Mouse (Mus musculus) ES-Bruce4 (cell line): ENCODE results near the gene Nrarp. TPM values are rescaled to one million over a fixed set of nuclear protein-coding genes. Genes with fewer than 3 reads are reported as not detected.

Experiments
- H3K27ac ChIP-seq: 2 replicates; pipeline ENCODE4 v1.5.1; 2012; ENCODE audit warnings: low read length, inconsistent platforms; ENCODE audit not compliant: insufficient read depth
- H3K27me3 ChIP-seq: 2 replicates; pipeline ENCODE4 v1.6.1; 2012; ENCODE audit warnings: mild to moderate bottlenecking, low read length, inconsistent platforms; ENCODE audit not compliant: control insufficient read depth, poor library complexity, insufficient read depth, severe bottlenecking
- H3K36me3 ChIP-seq: 2 replicates; pipeline ENCODE4 v1.6.1; 2012; ENCODE audit warnings: inconsistent platforms, mild to moderate bottlenecking, low read length, moderate library complexity; ENCODE audit not compliant: control insufficient read depth, poor library complexity, insufficient read depth, severe bottlenecking
- H3K4me1 ChIP-seq: one replicate; pipeline ENCODE4 v1.8.1; 2011; ENCODE audit warnings: low read length; ENCODE audit not compliant: control insufficient read depth, insufficient read depth
- H3K4me3 ChIP-seq: 2 replicates; pipeline ENCODE4 v1.5.1; 2011; ENCODE audit warnings: low read depth, mild to moderate bottlenecking, low read length
- H3K9ac ChIP-seq: 2 replicates; pipeline ENCODE4 v1.6.1; 2012; ENCODE audit warnings: low read depth, mild to moderate bottlenecking, inconsistent platforms; ENCODE audit not compliant: poor library complexity, severe bottlenecking
- H3K9me3 ChIP-seq: replicated peaks from 2 replicates; pipeline ENCODE4 v1.6.1; 2012; ENCODE audit warnings: mild to moderate bottlenecking, low read length, inconsistent platforms; ENCODE audit not compliant: control insufficient read depth, poor library complexity, insufficient read depth, severe bottlenecking
- CTCF ChIP-seq: IDR thresholded peaks from one replicate; pipeline ENCODE4 v1.8.1; 2011; ENCODE audit warnings: low read depth, low read length
- EP300 ChIP-seq: IDR thresholded peaks from 2 replicates; pipeline ENCODE4 v1.6.1; 2011; ENCODE audit warnings: low read depth, low read length; ENCODE audit not compliant: insufficient read depth
- POLR2A ChIP-seq: IDR thresholded peaks from one replicate; pipeline ENCODE4 v1.8.1; 2011; ENCODE audit warnings: low read length; ENCODE audit not compliant: insufficient read depth
- polyA plus RNA-seq: library from polyadenylated mRNA; stranded (reverse); fragments of >200 nt; gene quantifications from 2 replicates; pipeline ENCODE4 v1.2.4, GENCODE M21; 2011; ENCODE audit warnings: low read depth; ENCODE audit not compliant: missing spikeins, insufficient read depth, insufficient read length

Gene Nrarp
- polyA plus RNA-seq, 1 experiment, result 9.8 TPM

GRCm38 (mm10) chr2:25214444-25214843 lies 33.9 kb downstream of the Nrarp start, which contains the start of gene Stpg3:
Gene Stpg3 (minus strand): TSS chr2:25214637.
- Histone ChIP-seq H3K4me1 (no peaks in the 10 kb centered on the region), H3K9ac (peak within 1 kb of the TSS; percentile 46), H3K4me3 (peak within 1 kb of the TSS; percentile 73), H3K9me3 (no peaks in the 10 kb centered on the region), H3K36me3 (no peaks in the 10 kb centered on the region), H3K27me3 (no peaks in the 10 kb centered on the region), H3K27ac (no peak within 1 kb of the TSS)
- TF ChIP-seq CTCF (no peak), POLR2A (no peak), EP300 (no peak)

GRCm38 (mm10) chr2:25217666-25218065 lies 37.1 kb downstream of the Nrarp start:
- Histone ChIP-seq H3K4me3 (no peak overlapping the region), H3K36me3 (peaks cover 6% of the 10 kb centered on the region; the same call in 1 of the 2 replicates), H3K27ac (no peak overlapping the region), H3K4me1 (no peaks in the 10 kb centered on the region), H3K9ac (no peak overlapping the region), H3K9me3 (no peaks in the 10 kb centered on the region), H3K27me3 (no peaks in the 10 kb centered on the region)
- TF ChIP-seq CTCF (no peak), POLR2A (no peak), EP300 (no peak)

GRCm38 (mm10) chr2:25218445-25218844 lies 37.9 kb downstream of the Nrarp start, which contains the start of gene Fam166a:
Gene Fam166a (plus strand): TSS chr2:25218745.
- no peaks in the 10 kb centered on the region for H3K27me3 ChIP-seq
- no peak for TF ChIP-seq CTCF
- TF ChIP-seq EP300, result no peak
- no peak for TF ChIP-seq POLR2A
- no peaks in the 10 kb centered on the region for H3K9me3 ChIP-seq
- no peak within 1 kb of the TSS for H3K9ac ChIP-seq
- no peaks in the 10 kb centered on the region for H3K4me1 ChIP-seq
- H3K4me3 ChIP-seq, result no peak within 1 kb of the TSS
- no peak within 1 kb of the TSS for H3K27ac ChIP-seq
- H3K36me3 ChIP-seq, result peaks cover 10% of the 10 kb centered on the region

GRCm38 (mm10) chr2:25221331-25221772 lies 40.8 kb downstream of the Nrarp start:
- Histone ChIP-seq H3K9ac (no peak overlapping the region), H3K9me3 (no peaks in the 10 kb centered on the region), H3K4me3 (no peak overlapping the region), H3K4me1 (no peaks in the 10 kb centered on the region), H3K36me3 (peaks cover 14% of the 10 kb centered on the region), H3K27ac (no peak overlapping the region; the same call in 1 of the 2 replicates), H3K27me3 (no peaks in the 10 kb centered on the region)
- TF ChIP-seq POLR2A (no peak), EP300 (no peak), CTCF (no peak)

- H3K27me3 ChIP-seq, result no peaks in the 10 kb centered on the region
- H3K4me3 ChIP-seq, result peak overlapping the region; percentile 92
- no peaks in the 10 kb centered on the region for H3K4me1 ChIP-seq
- H3K9me3 ChIP-seq, result no peaks in the 10 kb centered on the region
- H3K27ac ChIP-seq, result peak overlapping the region; percentile 80
- H3K36me3 ChIP-seq, result peaks cover 14% of the 10 kb centered on the region
- TF ChIP-seq CTCF, result no peak
- TF ChIP-seq EP300, result 0 out of 2 replicates have a peak, but pooled peaks have one; percentile 45
- no peak for TF ChIP-seq POLR2A
- H3K9ac ChIP-seq, result peak overlapping the region; percentile 85
Observed at GRCm38 (mm10) chr2:25223681-25224491, 43.3 kb downstream of the Nrarp start.

GRCm38 (mm10) chr2:25224492-25224765 lies 43.9 kb downstream of the Nrarp start, which contains the start of gene Tubb4b:
Gene Tubb4b (minus strand): TSS chr2:25224702.
- H3K27ac ChIP-seq, result peak within 1 kb of the TSS; percentile 98
- H3K36me3 ChIP-seq, result peaks cover 14% of the 10 kb centered on the region
- H3K4me3 ChIP-seq, result peak within 1 kb of the TSS; percentile 92
- peak; percentile 98 for TF ChIP-seq POLR2A
- no peak for TF ChIP-seq CTCF
- H3K9me3 ChIP-seq, result no peaks in the 10 kb centered on the region
- H3K4me1 ChIP-seq, result no peaks in the 10 kb centered on the region
- H3K27me3 ChIP-seq, result no peaks in the 10 kb centered on the region
- H3K9ac ChIP-seq, result peak within 1 kb of the TSS; percentile 85
